7 mouse cellular contexts compared by ENCODE assay signal in genomic region chr4:111907926-111908325, GRCm38 (mm10). TPM values are rescaled to one million over a fixed set of nuclear protein-coding genes. Genes with fewer than 3 reads are reported as not detected.
DNase-seq lines count a peak whose midpoint lies in the region; ATAC-seq lines count a peak whose summit lies in the region.

No protein-coding gene starts in this region.

- H3K4me3 ChIP-seq in forebrain, embryonic 14.5 days (ENCODE audit: low read depth, low read length), result no peak overlapping the region
- H3K4me3 ChIP-seq in midbrain, embryonic 16.5 days (ENCODE audit: low read depth, low read length), result no peak overlapping the region

- peak; percentile 8 for DNase-seq in left cerebral cortex, adult 11 months (ENCODE audit: low spot score)
- no peak for DNase-seq in left cerebral cortex, postnatal 36 days (ENCODE audit: low spot score in 2 of 2)
- peak; percentile 5 for DNase-seq in Muller cell, postnatal 12 days (ENCODE audit: inconsistent ontology term)
- DNase-seq in forebrain, embryonic 14.5 days (ENCODE audit: low spot score), result peak; percentile 72
- DNase-seq in spleen, postnatal 4 days (ENCODE audit: low spot score in 2 of 2), result no peak
- no peak for DNase-seq in heart, postnatal 36 days

- peak; percentile 40 for ATAC-seq in forebrain, embryonic 14.5 days
- ATAC-seq in midbrain, embryonic 16.5 days, result peak; percentile 75

- no peak overlapping the region for H3K27ac ChIP-seq in forebrain, embryonic 14.5 days (ENCODE audit: low read depth, low read length)
- H3K27ac ChIP-seq in midbrain, embryonic 16.5 days (ENCODE audit: low read length), result no peak overlapping the region

- no peaks in the 10 kb centered on the region for H3K36me3 ChIP-seq in forebrain, embryonic 14.5 days (ENCODE audit: control insufficient read depth, insufficient read depth, low read length)
- no peaks in the 10 kb centered on the region for H3K36me3 ChIP-seq in midbrain, embryonic 16.5 days (ENCODE audit: control insufficient read depth, insufficient read depth, low read length)

- H3K9me3 ChIP-seq in forebrain, embryonic 14.5 days (replicated peaks; ENCODE audit: control insufficient read depth, low read length), result no peaks in the 10 kb centered on the region
- no peaks in the 10 kb centered on the region for H3K9me3 ChIP-seq in midbrain, embryonic 16.5 days (replicated peaks; ENCODE audit: control insufficient read depth, low read length, poor library complexity, severe bottlenecking)

- WGBS in forebrain, embryonic 14.5 days, result 45% methylated on average over 2 of the region's 2 CpGs
- 44% methylated on average over 2 of the region's 2 CpGs for WGBS in midbrain, embryonic 16.5 days

- H3K4me1 ChIP-seq in forebrain, embryonic 14.5 days (ENCODE audit: control insufficient read depth, insufficient read depth, low read length), result no peaks in the 10 kb centered on the region
- H3K4me1 ChIP-seq in midbrain, embryonic 16.5 days (ENCODE audit: control insufficient read depth, insufficient read depth, low read length), result no peaks in the 10 kb centered on the region

- no peaks in the 10 kb centered on the region for H3K27me3 ChIP-seq in forebrain, embryonic 14.5 days (replicated peaks; ENCODE audit: control insufficient read depth, insufficient read depth, low read length)
- no peaks in the 10 kb centered on the region for H3K27me3 ChIP-seq in midbrain, embryonic 16.5 days (ENCODE audit: control insufficient read depth, insufficient read depth, low read depth, low read length)

- H3K9ac ChIP-seq in forebrain, embryonic 14.5 days (ENCODE audit: low read length), result no peak overlapping the region
- H3K9ac ChIP-seq in midbrain, embryonic 16.5 days (ENCODE audit: low read depth, low read length), result no peak overlapping the region

- H3K4me2 ChIP-seq in forebrain, embryonic 14.5 days (ENCODE audit: low read length), result no peak overlapping the region
- H3K4me2 ChIP-seq in midbrain, embryonic 16.5 days (ENCODE audit: low read length), result no peak overlapping the region

- intact Hi-C loops in left cerebral cortex, postnatal 36 days (cut with DNase I), result no loop called here
- intact Hi-C loops in heart, postnatal 36 days (cut with DNase I), result no loop called here

RNA-seq across cellular contexts. Expression of gene Slc5a9, which starts 5.2 kb away (rescaled TPM):
- not detected for total RNA-seq in left cerebral cortex, postnatal 36 days (2021)
- polyA plus RNA-seq in forebrain, embryonic 14.5 days (2014; fragmentation: Nextera tagmentation; extraction: Ambion mirVana), result not detected in 2 replicates
- polyA plus RNA-seq in midbrain, embryonic 16.5 days (2015; fragmentation: Nextera tagmentation; extraction: Ambion mirVana), result not detected in 2 replicates
- not detected for total RNA-seq in heart, postnatal 36 days (2021)

RNA-seq across cellular contexts. Expression of gene Skint8, which starts 11.3 kb away (rescaled TPM):
- under 1 TPM in 1 of 2 experiments, not detected in 1; 0.12 TPM for total RNA-seq in left cerebral cortex, postnatal 36 days (2021)
- polyA plus RNA-seq in forebrain, embryonic 14.5 days (2014; fragmentation: Nextera tagmentation; extraction: Ambion mirVana), result not detected in 2 replicates
- polyA plus RNA-seq in midbrain, embryonic 16.5 days (2015; fragmentation: Nextera tagmentation; extraction: Ambion mirVana), result not detected in 2 replicates
- total RNA-seq in heart, postnatal 36 days (2021), result not detected

Comparison
In these comparisons a context has a peak if more than half of its experiments do, and no peak if none do; other contexts are left out.
1. DNase-seq: peak in left cerebral cortex, adult 11 months (single experiment), Muller cell, postnatal 12 days (single experiment) and forebrain, embryonic 14.5 days (single experiment); none in left cerebral cortex, postnatal 36 days (0 of 2), spleen, postnatal 4 days (0 of 2) and heart, postnatal 36 days (0 of 2).